Mouse (Mus musculus): ENCODE results near the gene Mfsd12. TPM values are rescaled to one million over a fixed set of nuclear protein-coding genes. Genes with fewer than 3 reads are reported as not detected.
A peak's percentile ranks its signal among the peaks of the same experiment; 100 is the strongest.

Mfsd12 gene
- polyA plus RNA-seq, 1 experiment: 13.7 TPM

- Histone ChIP-seq H3K9me3 (replicated peaks; ENCODE audit: control insufficient read depth, insufficient read depth, low read length, poor library complexity, severe bottlenecking) (no peaks in the 10 kb centered on the region), H3K27ac (ENCODE audit: insufficient read depth, low read length) (peak overlapping the region; percentile 86), H3K27me3 (ENCODE audit: control insufficient read depth, insufficient read depth, low read length, poor library complexity, severe bottlenecking) (peaks cover 7% of the 10 kb centered on the region), H3K36me3 (ENCODE audit: control insufficient read depth, insufficient read depth, low read length, poor library complexity, severe bottlenecking) (no peaks in the 10 kb centered on the region), H3K4me1 (ENCODE audit: control insufficient read depth, insufficient read depth, low read length) (peaks cover 9% of the 10 kb centered on the region), H3K9ac (ENCODE audit: low read depth, poor library complexity, severe bottlenecking) (peak overlapping the region; percentile 43), H3K4me3 (ENCODE audit: low read depth, low read length) (no peak overlapping the region)
- TF ChIP-seq CTCF (IDR thresholded peaks at IDR 0.05; ENCODE audit: low read depth, low read length): no peak
- peak; percentile 7; the same call in 1 of the 2 replicates for TF ChIP-seq EP300 (IDR thresholded peaks at IDR 0.05; ENCODE audit: insufficient read depth, low read depth, low read length)
- no peak for TF ChIP-seq POLR2A (IDR thresholded peaks at IDR 0.05; ENCODE audit: insufficient read depth, low read length)
These were observed 16.5 kb upstream of the Mfsd12 start for GRCm38 (mm10) chr10:81340551-81341332.

- Histone ChIP-seq H3K4me1 (ENCODE audit: control insufficient read depth, insufficient read depth, low read length) (peaks cover 9% of the 10 kb centered on the region), H3K36me3 (ENCODE audit: control insufficient read depth, insufficient read depth, low read length, poor library complexity, severe bottlenecking) (no peaks in the 10 kb centered on the region), H3K27me3 (ENCODE audit: control insufficient read depth, insufficient read depth, low read length, poor library complexity, severe bottlenecking) (peaks cover 7% of the 10 kb centered on the region), H3K4me3 (ENCODE audit: low read depth, low read length) (no peak overlapping the region), H3K27ac (ENCODE audit: insufficient read depth, low read length) (peak overlapping the region; percentile 86), H3K9me3 (replicated peaks; ENCODE audit: control insufficient read depth, insufficient read depth, low read length, poor library complexity, severe bottlenecking) (no peaks in the 10 kb centered on the region), H3K9ac (ENCODE audit: low read depth, poor library complexity, severe bottlenecking) (peak overlapping the region; percentile 43)
- TF ChIP-seq CTCF (IDR thresholded peaks at IDR 0.05; ENCODE audit: low read depth, low read length): peak; percentile 82
- TF ChIP-seq EP300 (IDR thresholded peaks at IDR 0.05; ENCODE audit: insufficient read depth, low read depth, low read length): no peak
These were observed 15.8 kb upstream of the Mfsd12 start for GRCm38 (mm10) chr10:81341333-81341949.

- H3K4me3 ChIP-seq (ENCODE audit: low read depth, low read length): peak within 1 kb of the TSS; percentile 52
- no peak for TF ChIP-seq EP300 (IDR thresholded peaks at IDR 0.05; ENCODE audit: insufficient read depth, low read depth, low read length)
- no peak for TF ChIP-seq CTCF (IDR thresholded peaks at IDR 0.05; ENCODE audit: low read depth, low read length)
- TF ChIP-seq POLR2A (IDR thresholded peaks at IDR 0.05; ENCODE audit: insufficient read depth, low read length): no peak
- no peak within 1 kb of the TSS for H3K27ac ChIP-seq (ENCODE audit: insufficient read depth, low read length)
- peaks cover 9% of the 10 kb centered on the region for H3K4me1 ChIP-seq (ENCODE audit: control insufficient read depth, insufficient read depth, low read length)
- H3K36me3 ChIP-seq (ENCODE audit: control insufficient read depth, insufficient read depth, low read length, poor library complexity, severe bottlenecking): no peaks in the 10 kb centered on the region
- peak within 1 kb of the TSS; percentile 60 for H3K9ac ChIP-seq (ENCODE audit: low read depth, poor library complexity, severe bottlenecking)
- no peaks in the 10 kb centered on the region for H3K9me3 ChIP-seq (replicated peaks; ENCODE audit: control insufficient read depth, insufficient read depth, low read length, poor library complexity, severe bottlenecking)
- H3K27me3 ChIP-seq (ENCODE audit: control insufficient read depth, insufficient read depth, low read length, poor library complexity, severe bottlenecking): peaks cover 7% of the 10 kb centered on the region
These were observed 14.4 kb upstream of the Mfsd12 start, which contains the start of gene Gipc3 for GRCm38 (mm10) chr10:81342686-81343505. Gene Gipc3 (minus strand): TSS chr10:81343266.

GRCm38 (mm10) chr10:81344421-81345161, 12.7 kb upstream of the Mfsd12 start:
- Histone ChIP-seq H3K9ac (ENCODE audit: low read depth, poor library complexity, severe bottlenecking) (no peak overlapping the region), H3K36me3 (ENCODE audit: control insufficient read depth, insufficient read depth, low read length, poor library complexity, severe bottlenecking) (0 out of 2 replicates have a peak, but pooled peaks cover 3% of the 10 kb centered on the region), H3K9me3 (replicated peaks; ENCODE audit: control insufficient read depth, insufficient read depth, low read length, poor library complexity, severe bottlenecking) (no peaks in the 10 kb centered on the region), H3K27me3 (ENCODE audit: control insufficient read depth, insufficient read depth, low read length, poor library complexity, severe bottlenecking) (peaks cover 7% of the 10 kb centered on the region), H3K4me1 (ENCODE audit: control insufficient read depth, insufficient read depth, low read length) (peaks cover 11% of the 10 kb centered on the region), H3K4me3 (ENCODE audit: low read depth, low read length) (no peak overlapping the region), H3K27ac (ENCODE audit: insufficient read depth, low read length) (no peak overlapping the region)
- no peak for TF ChIP-seq POLR2A (IDR thresholded peaks at IDR 0.05; ENCODE audit: insufficient read depth, low read length)
- no peak for TF ChIP-seq EP300 (IDR thresholded peaks at IDR 0.05; ENCODE audit: insufficient read depth, low read depth, low read length)
- no peak for TF ChIP-seq CTCF (IDR thresholded peaks at IDR 0.05; ENCODE audit: low read depth, low read length)

GRCm38 (mm10) chr10:81345162-81345534, 12.1 kb upstream of the Mfsd12 start:
- 0 out of 2 replicates have a peak, but pooled peaks cover 3% of the 10 kb centered on the region for H3K36me3 ChIP-seq (ENCODE audit: control insufficient read depth, insufficient read depth, low read length, poor library complexity, severe bottlenecking)
- peaks cover 8% of the 10 kb centered on the region for H3K4me1 ChIP-seq (ENCODE audit: control insufficient read depth, insufficient read depth, low read length)
- TF ChIP-seq CTCF (IDR thresholded peaks at IDR 0.05; ENCODE audit: low read depth, low read length) (no peak), POLR2A (IDR thresholded peaks at IDR 0.05; ENCODE audit: insufficient read depth, low read length) (no peak), EP300 (IDR thresholded peaks at IDR 0.05; ENCODE audit: insufficient read depth, low read depth, low read length) (no peak)
- H3K27me3 ChIP-seq (ENCODE audit: control insufficient read depth, insufficient read depth, low read length, poor library complexity, severe bottlenecking): peaks cover 7% of the 10 kb centered on the region
- H3K9ac ChIP-seq (ENCODE audit: low read depth, poor library complexity, severe bottlenecking): no peak overlapping the region
- H3K27ac ChIP-seq (ENCODE audit: insufficient read depth, low read length): no peak overlapping the region
- H3K4me3 ChIP-seq (ENCODE audit: low read depth, low read length): no peak overlapping the region
- H3K9me3 ChIP-seq (replicated peaks; ENCODE audit: control insufficient read depth, insufficient read depth, low read length, poor library complexity, severe bottlenecking): no peaks in the 10 kb centered on the region

Measured in ES-Bruce4 (cell line).